Mouse (Mus musculus) T-cell, adult 2 months (primary cell): ENCODE measurements around the gene Kiz.

Experiments
- DNase-seq: peaks from one replicate; pipeline ENCODE4 v3.0.0; 2022; ENCODE audit warnings: low spot score

Kiz gene

DNA sequence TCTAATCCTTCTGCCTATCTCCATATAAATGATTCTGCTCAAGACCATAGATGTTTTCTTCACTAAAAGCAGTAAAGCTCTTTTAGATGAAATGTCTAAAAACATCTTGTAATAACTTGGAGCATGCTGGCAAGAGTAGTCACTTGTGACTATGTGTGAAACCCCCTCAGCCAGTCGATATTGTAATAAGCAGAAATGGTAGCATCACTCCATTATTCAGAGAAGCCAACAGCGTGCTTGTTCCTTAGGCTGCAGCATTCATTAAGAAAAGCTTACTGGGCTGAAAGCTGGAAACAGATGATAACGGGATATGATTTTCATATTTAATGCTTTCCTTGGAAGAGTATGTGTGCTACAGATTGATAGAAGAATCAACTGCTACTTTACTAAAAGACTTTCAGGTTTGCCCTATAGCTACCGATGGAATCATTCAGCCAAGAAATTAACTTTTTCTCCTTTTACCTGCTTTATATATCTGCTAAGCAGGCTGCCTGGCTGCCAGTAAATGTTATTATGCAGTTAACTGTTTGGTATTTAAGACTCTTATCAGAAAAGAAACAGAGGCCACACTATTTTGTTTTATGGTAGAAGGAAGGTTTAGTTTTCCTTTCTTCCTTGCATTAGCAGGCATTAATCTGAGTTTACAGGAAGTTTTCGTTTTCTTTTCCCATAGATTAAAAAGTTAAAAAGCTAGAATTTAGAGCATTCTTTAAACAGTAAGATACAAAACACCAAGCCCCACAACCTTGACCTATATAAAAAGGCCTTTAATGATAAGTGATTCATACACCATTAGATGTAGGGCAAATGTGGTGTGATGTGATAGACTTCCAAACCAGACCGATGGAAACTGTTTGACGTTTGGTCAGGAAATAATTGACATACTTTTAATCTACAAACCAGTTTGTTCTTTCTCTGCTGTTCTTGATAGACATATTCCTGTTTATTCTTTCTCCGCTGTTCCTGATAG is 15.9 kb downstream of the Kiz start:
- DNase-seq = no peak

DNA sequence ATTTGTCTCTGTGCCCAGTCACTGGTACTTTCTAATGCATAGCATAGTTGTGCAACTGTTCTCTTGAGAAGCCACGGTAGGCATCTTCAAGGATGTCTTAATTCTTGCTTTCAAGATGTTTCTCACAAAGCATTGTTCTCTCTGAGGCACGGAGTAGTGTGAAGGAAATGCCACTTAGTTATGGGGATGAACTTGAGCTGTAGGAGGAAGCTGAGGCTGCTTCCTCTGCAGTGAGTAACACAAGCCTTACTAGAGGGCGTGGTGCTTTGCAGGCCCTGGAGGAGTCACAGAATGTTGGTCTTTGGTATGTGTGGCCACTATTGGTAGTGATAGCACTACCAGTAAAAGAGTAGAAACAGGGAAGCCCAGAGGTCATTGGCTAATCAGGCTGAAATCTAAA is 17.0 kb downstream of the Kiz start:
- DNase-seq = no peak

DNA sequence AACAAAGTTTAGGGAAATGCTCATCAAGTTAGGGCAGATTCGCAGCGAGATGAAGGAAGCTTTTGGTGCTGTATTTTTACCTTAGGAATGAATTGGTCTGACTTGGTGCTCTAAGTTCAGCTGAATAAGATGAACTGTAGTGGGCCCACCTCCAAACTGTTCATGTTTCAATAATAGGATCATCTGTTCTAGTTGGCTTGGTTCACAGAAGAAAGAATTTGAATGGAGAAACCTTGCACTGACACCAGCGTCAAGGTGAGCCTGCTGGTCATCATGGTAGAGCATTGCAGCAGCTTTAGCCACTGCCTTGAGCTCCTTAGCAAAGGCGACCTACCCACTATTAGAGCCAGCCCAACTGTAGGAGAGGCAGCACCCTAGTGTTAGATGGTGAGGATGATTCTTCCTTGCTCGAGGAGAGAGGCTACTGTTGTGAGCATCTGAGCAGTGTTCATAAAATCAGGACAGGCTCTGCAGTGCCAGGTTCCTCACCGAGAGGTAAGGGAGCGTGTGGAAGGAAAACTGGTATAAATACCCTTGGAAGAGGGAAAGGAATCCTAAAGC is 18.3 kb downstream of the Kiz start:
- no peak for DNase-seq

DNA sequence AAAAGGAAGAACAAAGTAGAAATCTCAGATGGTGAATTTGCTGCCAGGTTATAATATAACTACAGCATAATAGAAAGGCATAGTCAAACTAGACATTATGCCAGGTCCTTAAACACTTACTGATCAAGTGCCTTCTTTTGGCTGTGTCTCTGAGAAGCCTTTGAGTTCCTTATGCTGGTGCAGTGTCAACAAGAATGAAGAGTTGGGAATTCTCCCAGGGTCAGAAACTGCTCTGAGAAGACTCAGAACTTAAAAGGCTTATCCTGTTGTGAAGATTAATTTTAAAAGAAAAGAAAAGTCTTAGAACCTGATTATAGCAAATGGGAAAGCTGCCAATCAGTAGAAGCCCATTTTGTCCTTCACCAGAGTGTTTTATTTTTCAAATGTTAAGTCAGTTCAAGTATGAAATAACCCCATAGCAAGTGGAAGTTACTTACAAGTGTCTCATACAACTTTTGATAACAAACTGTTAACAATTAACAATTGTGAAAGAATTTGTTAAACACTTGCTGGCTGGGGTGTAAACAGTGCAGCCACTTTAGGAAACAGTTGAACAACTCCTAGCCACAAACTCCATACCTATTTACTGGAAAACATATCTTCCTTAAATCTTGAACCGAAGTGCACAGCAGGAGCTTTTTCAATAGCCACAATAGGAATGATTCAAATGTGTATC is 21.9 kb downstream of the Kiz start:
- DNase-seq = no peak

DNA sequence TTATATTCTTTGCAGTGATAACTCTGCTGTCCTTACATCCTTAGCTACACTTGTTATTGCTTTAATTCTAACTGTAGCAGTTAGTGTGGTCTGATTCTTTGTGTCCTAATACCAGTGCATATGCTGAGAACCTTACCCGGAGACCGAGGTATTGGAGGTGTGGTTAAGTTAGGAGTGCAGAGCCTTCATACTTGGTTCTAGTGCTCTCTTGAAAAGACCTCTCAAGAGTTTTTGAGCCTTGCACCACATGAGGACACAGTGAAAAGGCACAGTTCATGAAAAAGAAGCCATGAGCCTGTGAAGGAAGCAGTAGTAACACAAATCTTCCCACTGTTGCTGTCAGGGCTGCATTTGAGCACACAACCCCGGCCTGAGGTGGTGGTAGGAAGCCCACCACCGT is 26.0 kb downstream of the Kiz start:
- no peak for DNase-seq

DNA sequence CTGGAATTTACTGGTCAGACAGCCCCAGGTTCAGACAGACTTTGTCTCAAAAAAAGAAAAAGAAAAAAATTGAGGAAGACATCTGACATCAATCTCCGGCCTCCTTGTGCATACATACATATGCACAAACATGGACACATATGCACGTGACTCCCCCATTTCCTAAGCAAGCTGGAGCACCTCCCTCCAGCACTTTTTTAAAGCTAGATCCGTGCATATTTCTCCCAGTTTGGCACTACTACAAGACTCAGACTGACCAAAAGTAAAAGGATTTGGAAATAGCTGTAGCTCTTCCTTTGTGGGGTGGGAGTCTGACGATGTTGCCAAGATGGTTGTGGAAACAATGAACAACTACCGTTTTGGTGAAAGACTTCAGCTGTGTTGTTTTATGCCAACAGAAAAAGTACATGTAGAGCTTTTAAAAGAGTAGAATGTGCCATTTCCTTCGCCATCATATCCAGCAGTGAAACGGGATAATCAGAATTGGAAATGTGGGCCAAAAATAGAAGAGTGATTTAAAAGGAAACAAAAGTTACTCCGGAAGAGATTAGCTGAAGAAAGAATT is 28.7 kb downstream of the Kiz start:
- no peak for DNase-seq

DNA sequence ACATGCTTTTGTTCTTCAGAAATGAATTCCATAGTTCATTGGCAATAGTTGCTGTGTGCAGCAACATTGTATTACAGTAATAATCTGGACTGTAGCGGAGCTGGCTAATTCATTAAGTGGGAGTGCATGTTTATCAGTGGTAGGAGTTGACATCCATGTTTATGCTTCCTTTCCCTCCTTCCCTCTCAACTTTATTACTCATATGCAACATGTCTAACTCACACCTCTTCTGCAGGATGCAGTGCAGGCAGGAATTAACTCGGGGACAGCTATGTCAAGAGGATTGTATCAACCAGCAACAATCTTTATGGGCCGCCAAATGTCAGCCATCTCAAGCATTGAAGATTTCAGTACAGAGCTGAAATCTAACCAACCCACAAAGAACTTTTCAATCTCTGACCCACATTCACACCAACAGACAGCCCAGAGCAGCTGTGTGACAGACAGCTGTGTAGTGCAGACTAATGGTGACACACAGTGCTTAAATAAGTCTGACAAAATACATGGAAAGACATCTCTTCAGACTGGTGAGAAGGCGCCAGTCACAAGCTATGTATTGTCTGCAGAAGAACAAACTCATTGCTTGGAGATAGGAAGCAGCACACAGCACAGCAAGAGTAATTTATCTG is 33.2 kb downstream of the Kiz start:
- DNase-seq = no peak

DNA sequence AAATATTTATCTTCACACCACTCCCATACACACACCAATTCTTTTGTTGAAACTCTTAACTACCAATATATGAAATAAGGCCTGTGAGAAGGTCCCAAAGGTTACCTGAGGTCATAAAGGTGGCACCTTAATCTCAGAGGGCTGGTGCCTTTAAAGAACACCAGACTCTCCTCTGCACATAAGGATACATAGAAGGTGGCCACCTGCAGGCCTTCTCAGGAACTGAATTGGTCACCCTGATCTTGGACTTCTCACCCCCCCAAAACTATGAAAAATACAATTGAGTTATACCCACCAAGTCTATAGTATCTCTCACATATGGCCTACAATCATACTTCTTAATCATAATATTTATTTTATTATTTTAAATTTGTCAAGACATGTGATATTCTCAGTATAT is 43.3 kb downstream of the Kiz start:
- no peak for DNase-seq

DNA sequence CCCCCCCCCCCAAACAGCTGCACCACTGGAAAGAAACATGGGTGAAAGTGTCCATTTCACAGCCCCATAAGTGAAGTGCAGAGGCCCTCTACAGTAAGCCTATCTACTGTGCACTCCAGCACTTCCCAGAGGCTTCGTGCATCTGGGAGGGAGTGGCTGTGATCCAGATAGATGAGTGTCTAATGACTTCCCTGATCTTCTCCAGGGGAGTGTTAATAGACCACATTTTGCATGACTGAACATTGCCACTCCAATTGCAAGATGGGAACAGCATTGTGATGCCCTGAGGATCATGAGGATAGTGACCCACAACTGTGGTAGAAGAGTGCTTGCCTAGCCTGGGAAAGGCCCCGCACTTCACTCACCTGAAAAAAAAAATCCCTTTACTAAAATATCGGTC is 60.4 kb downstream of the Kiz start:
- no peak for DNase-seq

DNA sequence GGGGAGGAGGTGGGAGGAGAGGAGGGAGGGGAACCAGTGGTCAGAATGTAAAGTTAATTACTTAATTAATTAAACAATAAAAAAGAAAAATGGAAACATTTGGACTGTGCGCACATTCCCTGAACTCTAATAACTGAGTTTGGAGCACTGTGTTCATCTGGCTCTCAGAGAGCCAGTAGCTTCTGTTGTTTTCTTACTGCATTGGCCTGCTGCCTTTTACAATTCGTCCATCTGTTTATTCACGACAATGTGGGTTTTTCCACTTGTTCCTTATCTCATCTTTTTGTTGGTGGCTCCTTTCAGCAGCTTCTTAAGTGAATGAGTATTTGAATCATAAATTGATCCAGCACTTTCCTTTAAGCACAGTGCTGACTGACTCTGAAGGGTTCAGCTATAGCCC is 62.1 kb downstream of the Kiz start:
- no peak for DNase-seq

DNA sequence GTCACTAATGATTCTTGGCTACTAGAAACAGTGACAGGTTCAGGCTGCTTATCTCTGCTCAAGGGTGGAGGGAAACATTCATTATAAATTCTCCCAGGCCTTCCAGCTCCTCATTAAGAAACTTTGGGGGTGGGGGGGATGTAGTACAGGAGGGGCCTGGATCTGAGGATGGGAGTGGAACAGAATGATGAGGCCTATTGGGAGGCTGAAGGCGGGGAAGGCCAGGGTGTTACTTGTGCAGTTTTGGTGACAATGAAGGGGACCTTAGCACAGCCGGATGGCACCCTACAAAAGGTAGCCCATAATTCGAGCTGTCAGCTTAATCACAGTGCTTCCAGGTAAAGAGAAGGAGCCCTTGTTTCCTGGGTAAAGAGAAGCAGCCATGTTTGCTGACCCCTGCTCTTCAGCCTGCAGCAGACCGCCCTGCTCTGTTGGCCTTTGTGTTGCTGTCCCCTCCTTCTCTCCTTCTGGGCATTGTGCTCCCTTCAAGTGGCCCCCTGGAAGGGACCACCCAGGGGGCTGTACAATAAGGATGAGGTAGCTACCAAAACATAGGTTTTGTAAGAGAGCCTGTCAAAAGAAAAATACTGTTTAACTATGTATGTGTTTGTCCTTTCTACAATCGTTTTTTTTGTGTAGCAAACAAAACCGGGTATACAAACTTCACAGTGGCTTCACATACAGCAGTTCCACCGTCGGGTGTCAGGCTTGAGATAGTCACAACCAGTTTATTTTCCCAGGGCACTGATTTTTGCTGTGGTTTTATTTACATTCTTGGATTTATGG is 64.9 kb downstream of the Kiz start:
- DNase-seq = no peak

DNA sequence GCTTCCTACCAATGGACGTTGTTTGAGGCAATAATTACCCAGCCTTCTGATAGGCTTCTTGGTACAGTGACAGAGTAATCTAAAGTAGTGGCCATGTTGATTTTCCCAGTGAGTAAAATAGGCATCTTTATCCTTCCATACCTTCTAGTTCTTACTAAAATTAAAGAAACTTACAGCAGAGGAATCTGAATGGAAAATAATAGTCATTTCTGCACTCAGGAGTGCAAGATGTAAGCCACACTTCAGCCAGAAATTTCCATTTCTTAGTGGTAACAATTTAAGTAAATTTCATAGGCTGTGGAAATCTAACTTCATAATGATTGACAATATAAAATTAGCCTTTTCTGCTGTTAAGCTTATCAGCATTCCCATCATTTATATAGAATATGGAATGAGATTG is 69.6 kb downstream of the Kiz start:
- no peak for DNase-seq

DNA sequence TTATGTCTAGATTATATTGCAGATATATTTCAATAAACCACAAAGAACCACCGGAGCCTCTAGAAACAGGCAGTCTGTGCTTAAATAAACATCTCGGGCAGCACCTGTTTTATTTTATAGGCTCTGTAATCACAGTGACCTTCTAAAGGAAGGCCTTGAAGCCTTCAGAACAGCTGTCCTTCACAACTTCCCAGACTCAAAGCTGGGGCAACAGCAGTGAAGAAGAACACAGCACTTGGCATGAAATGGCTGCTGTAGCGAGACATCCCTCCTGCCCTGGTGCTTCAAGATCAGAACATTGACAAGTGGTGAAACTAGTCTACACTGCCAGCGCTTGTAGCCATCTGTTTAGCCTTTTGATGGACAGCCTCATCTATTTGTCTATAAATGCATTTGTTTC is 70.2 kb downstream of the Kiz start:
- no peak for DNase-seq

DNA sequence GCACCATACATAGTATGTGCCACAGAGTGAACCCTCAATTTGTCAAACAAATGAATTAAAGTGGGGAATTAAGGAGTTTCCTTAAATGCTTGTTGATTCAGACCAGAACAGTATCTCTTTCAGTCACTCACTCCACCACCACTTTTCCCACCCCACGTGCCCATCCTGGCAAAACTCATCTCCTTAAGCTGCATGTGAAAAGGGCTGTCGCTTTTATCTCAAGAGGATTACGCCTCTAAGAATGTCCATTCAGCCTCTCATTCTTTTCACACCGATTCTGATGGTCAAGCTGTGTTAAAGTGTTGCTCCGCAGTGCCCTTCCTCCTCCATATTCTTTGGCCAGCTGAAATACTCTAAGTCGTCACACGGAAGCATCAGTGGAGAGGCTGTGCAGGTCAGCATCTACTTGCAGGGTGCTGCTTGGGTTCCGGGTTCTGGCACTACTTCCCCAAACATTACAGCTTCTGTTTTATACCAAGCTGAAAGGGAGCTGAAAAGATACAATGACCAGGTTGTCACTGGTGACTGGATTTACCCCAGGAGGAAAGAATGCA is 92.6 kb downstream of the Kiz start:
- no peak for DNase-seq

DNA sequence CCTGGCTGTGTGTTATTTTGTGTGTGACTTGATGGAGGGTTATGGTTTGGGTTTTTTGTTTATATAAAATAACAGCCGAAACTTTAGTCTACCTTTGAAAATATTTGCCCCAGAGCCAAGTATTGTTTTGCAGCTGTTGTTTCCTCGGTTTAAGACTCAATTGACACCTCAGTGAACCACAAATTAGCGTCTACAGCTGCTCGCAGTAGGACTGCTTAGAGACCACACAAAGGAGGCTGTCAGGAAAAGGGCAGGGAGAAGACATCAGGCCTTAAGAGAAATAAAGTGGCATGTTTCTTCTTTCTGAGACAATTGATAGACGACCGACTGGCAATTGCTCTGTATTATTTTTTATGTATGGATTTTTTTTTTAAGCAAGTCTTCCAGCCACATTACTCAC is 100.7 kb downstream of the Kiz start:
- DNase-seq = no peak

DNA sequence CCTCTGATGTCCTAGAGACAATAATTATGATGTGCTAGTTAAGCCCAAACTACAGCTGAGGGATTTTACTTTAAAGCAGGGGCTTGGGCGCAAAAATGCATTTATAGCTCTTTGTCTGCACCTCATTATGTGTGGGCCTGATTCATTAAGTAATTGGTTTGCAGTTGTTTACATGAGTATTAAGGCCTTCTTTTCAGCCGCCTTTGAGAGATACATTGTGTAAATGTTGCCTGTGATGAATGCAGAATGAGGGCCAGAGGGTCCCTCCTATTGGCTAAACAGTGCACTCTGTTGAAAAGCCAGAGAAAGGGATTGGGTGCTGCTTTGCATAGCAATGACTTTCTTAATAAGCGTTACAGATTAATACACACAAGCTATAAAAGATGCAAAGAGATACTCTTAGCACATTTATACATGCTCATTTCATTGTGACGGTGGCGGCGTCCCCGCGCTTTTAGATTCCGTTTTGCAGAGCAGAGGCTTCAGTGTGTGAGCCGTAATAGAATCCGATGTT is 102.8 kb downstream of the Kiz start:
- no peak for DNase-seq

DNA sequence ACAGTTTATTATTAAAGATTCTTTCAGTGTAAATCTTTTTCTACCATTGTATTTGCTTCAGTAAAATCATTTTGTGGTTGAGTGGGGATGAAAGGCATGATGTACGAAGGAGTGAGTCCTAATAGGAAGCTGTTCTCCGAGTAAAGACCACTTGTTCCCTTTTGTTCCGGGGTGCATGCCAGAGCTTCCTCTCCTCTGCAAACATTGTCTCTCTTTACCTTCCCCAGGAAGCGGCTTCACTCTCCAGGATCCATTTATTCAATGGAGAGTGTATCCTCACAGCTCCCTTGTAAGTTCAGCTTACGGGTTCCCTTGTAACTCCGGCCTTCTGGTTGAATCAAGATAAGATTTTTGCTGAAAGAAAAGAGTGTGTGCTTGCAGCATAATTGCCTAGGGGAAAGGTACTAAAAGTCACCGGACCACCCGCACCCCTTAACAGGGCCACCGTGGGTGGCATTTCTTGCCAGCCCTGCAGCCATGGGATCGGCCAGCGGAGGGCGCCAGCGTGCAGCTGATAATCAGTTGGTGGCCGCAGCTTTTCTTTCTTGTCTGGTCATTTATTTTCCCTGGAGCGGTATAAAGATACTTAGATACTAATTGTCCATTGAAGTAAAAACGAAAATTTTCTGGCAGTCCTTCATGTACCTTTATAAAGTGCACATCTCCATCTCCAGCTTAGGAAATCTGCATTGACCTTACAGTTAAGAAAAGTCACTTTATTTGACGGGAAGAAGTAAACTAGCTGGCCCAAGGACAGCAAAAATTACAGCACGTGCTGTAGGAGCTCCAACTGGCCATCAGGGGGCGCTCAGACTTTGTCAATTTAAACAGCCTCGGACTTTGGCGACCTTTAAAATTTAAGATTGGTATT is 103.5 kb downstream of the Kiz start:
- DNase-seq = peak; percentile 59

DNA sequence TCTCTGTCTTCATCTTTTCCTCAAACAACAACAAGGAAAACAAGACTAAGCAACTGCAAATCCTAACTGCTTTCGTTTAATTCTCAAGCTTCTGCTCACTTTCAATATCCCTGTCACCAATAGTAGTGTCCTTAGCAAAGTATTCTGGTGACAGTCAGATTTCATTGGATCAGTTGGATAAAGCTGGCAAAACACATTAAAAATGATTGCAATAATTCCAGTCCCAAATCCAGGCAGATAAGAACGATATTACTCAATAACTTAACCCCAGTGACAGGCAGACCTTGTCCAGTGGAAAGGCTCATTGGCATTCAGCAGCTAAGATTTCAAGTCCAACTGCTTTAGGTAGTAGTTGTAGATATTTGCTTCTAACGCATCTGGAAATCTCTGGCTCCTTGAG is 119.4 kb downstream of the Kiz start:
- no peak for DNase-seq

DNA sequence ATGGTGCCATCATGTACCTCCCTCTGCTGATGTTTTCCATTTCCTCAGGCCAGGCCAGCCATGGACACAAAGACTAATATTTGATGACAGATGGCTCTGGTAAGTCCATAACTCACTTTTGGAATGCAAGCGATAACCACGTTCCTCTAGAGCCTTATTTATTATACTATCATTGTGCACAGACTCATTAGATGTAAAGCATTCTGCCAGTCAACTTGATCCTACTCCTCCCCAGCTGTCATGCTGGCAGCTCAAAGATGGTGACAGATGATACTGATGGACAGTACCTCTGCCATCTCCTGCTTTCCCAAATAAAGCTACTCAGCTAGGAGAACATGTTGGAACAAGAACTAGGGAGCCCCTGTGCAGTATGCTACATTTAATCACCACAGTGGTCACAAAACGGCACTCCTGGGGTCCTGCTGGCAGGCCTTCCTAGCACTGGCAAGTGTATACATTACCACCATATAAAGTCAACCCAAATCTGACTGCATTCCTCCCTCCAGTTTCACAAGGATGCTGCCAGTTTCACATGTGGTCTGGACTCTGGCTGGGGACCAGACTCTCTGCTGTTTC is 119.9 kb downstream of the Kiz start:
- DNase-seq = no peak

DNA sequence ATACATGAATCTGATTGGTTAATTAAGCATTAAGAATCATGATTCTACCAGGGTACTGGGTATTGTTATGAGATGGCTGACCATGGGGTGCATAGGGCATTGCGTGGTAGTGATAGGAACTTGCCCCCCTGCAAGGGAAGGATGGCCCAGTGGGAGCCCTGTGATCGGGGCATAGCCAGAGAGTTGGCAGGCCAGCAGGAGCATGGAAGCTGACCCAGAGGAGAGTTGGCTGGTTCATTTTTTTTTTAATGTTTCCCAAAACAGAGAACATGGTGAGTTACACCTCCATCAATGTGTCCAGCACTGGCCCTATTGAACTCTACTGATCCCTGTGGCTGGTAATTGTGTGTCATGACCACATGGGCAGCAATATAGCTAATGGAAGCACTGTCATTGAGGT is 127.1 kb downstream of the Kiz start:
- DNase-seq = no peak
